In genomic region chr19:9954055-9954810, GRCm38 (mm10) we compare ENCODE assay signal across 8 mouse cellular contexts. TPM values are rescaled to one million over a fixed set of nuclear protein-coding genes. Genes with fewer than 3 reads are reported as not detected.
DNase-seq lines count a peak whose midpoint lies in the region; ATAC-seq and TF ChIP-seq lines count a peak whose summit lies in the region.

No protein-coding gene starts in this region.

- ATAC-seq in forebrain, embryonic 12.5 days (ENCODE audit: low FRiP score), result 0 out of 2 replicates have a peak, but pooled peaks have one; percentile 30
- peak; percentile 82 for ATAC-seq in heart, postnatal 0 days (ENCODE audit: insufficient read depth, low read depth)
- ATAC-seq in liver, embryonic 13.5 days (ENCODE audit: low read depth), result peak; percentile 61
- ATAC-seq in neural tube, embryonic 11.5 days (ENCODE audit: insufficient read depth, low FRiP score, low TSS enrichment), result no peak

- TF ChIP-seq CTCF in CH12.LX (conservative IDR thresholded peaks at IDR 0.05 in 1 of 2, IDR thresholded peaks at IDR 0.05 in 1 of 2; ENCODE audit: low read depth in 2 of 2, low read length in 2 of 2), result 0 out of 4 replicates have a peak, but pooled peaks of 1 of the 2 experiments have one; percentile 3
- no peak for TF ChIP-seq CTCF in heart, postnatal 0 days (IDR thresholded peaks at IDR 0.05; ENCODE audit: low read depth)

- H3K4me2 ChIP-seq in CH12.LX (ENCODE audit: insufficient read depth, low read depth, poor library complexity, severe bottlenecking), result peak overlapping the region; percentile 23; the same call in 1 of the 2 replicates
- no peak overlapping the region for H3K4me2 ChIP-seq in forebrain, embryonic 12.5 days
- H3K4me2 ChIP-seq in heart, postnatal 0 days (ENCODE audit: low read depth, low read length), result no peak overlapping the region
- H3K4me2 ChIP-seq in liver, embryonic 13.5 days, result peak overlapping the region; percentile 36
- H3K4me2 ChIP-seq in neural tube, embryonic 11.5 days (ENCODE audit: low read depth), result no peak overlapping the region

- no peaks in the 10 kb centered on the region for H3K27me3 ChIP-seq in CH12.LX (replicated peaks)
- no peaks in the 10 kb centered on the region for H3K27me3 ChIP-seq in forebrain, embryonic 12.5 days
- no peaks in the 10 kb centered on the region for H3K27me3 ChIP-seq in heart, postnatal 0 days (ENCODE audit: control insufficient read depth, insufficient read depth, low read length)
- H3K27me3 ChIP-seq in liver, embryonic 13.5 days, result no peaks in the 10 kb centered on the region
- no peaks in the 10 kb centered on the region for H3K27me3 ChIP-seq in neural tube, embryonic 11.5 days (ENCODE audit: control insufficient read depth, insufficient read depth, low read length)

- DNase-seq in CH12.LX (ENCODE audit: extremely low read depth), result no peak
- peak; percentile 92 for DNase-seq in brain, adult 2 months (ENCODE audit: low read depth, low spot score)
- DNase-seq in heart, postnatal 0 days (ENCODE audit: low spot score), result peak; percentile 77
- DNase-seq in kidney, postnatal 36 days, result peak; percentile 84 to 93
- peak; percentile 17 for DNase-seq in liver, embryonic 13.5 days
- DNase-seq in neural tube, embryonic 11.5 days (ENCODE audit: low spot score), result peak; percentile 30
- peak; percentile 79 to 90 for DNase-seq in urinary bladder, postnatal 36 days (ENCODE audit: low spot score in 2 of 2)

- in situ Hi-C loops in CH12.LX (cut with MboI; ENCODE audit: low pct_ligation_motif_present, low pct_unique_long_range_greater_than_20kb, low sequenced_read_pairs), result no loop called here

- H3K9me3 ChIP-seq in CH12.LX (replicated peaks; ENCODE audit: low read length), result peaks cover 17% of the 10 kb centered on the region
- H3K9me3 ChIP-seq in forebrain, embryonic 12.5 days, result no peaks in the 10 kb centered on the region
- peaks cover 7% of the 10 kb centered on the region for H3K9me3 ChIP-seq in heart, postnatal 0 days (replicated peaks; ENCODE audit: control insufficient read depth, low read length)
- H3K9me3 ChIP-seq in liver, embryonic 13.5 days (replicated peaks), result no peaks in the 10 kb centered on the region
- H3K9me3 ChIP-seq in neural tube, embryonic 11.5 days (ENCODE audit: control insufficient read depth, low read length), result no peaks in the 10 kb centered on the region

- H3K4me1 ChIP-seq in CH12.LX (ENCODE audit: control insufficient read depth in 1 of 2, insufficient read depth in 2 of 2), result peaks cover 8 to 54% of the 10 kb centered on the region in 2 experiments; a peak in 3 of 4 replicates
- H3K4me1 ChIP-seq in forebrain, embryonic 12.5 days, result peaks cover 10% of the 10 kb centered on the region
- H3K4me1 ChIP-seq in heart, postnatal 0 days (ENCODE audit: control insufficient read depth, insufficient read depth), result peaks cover 12% of the 10 kb centered on the region; the same call in 1 of the 2 replicates
- peaks cover 55% of the 10 kb centered on the region for H3K4me1 ChIP-seq in liver, embryonic 13.5 days (replicated peaks)
- H3K4me1 ChIP-seq in neural tube, embryonic 11.5 days (ENCODE audit: control insufficient read depth, insufficient read depth, low read length), result peaks cover 4% of the 10 kb centered on the region; the same call in 1 of the 2 replicates

- H3K9ac ChIP-seq in CH12.LX (ENCODE audit: insufficient read depth, low read depth), result peak overlapping the region; percentile 40
- H3K9ac ChIP-seq in forebrain, embryonic 12.5 days, result no peak overlapping the region
- no peak overlapping the region for H3K9ac ChIP-seq in heart, postnatal 0 days (replicated peaks; ENCODE audit: low read depth, low read length)
- peak overlapping the region; percentile 55 for H3K9ac ChIP-seq in liver, embryonic 13.5 days
- H3K9ac ChIP-seq in neural tube, embryonic 11.5 days (ENCODE audit: low read length), result no peak overlapping the region; the same call in 1 of the 2 replicates

- WGBS in forebrain, embryonic 12.5 days, result 52% methylated on average over 7 of the region's 7 CpGs
- 22% methylated on average over 7 of the region's 7 CpGs for WGBS in heart, postnatal 0 days
- 16% methylated on average over 7 of the region's 7 CpGs for WGBS in liver, embryonic 13.5 days (ENCODE audit: insufficient replicate concordance)
- 41% methylated on average over 7 of the region's 7 CpGs for WGBS in neural tube, embryonic 11.5 days

- 0 out of 2 replicates have a peak, but pooled peaks have one; percentile 18 for TF ChIP-seq POLR2A in CH12.LX (IDR thresholded peaks at IDR 0.05; ENCODE audit: low read depth, low read length)

- no peak for TF ChIP-seq EP300 in CH12.LX (IDR thresholded peaks at IDR 0.05; ENCODE audit: low read length)
- TF ChIP-seq EP300 in heart, postnatal 0 days (IDR thresholded peaks at IDR 0.05; ENCODE audit: low read depth), result no peak

- peak overlapping the region; percentile 40; the same call in 1 of the 2 replicates for H3K27ac ChIP-seq in CH12.LX (ENCODE audit: insufficient read depth, low read depth)
- peak overlapping the region; percentile 50; the same call in 1 of the 2 replicates for H3K27ac ChIP-seq in forebrain, embryonic 12.5 days
- peak overlapping the region; percentile 70 for H3K27ac ChIP-seq in heart, postnatal 0 days (ENCODE audit: low read depth)
- H3K27ac ChIP-seq in liver, embryonic 13.5 days, result peak overlapping the region; percentile 87
- H3K27ac ChIP-seq in neural tube, embryonic 11.5 days (ENCODE audit: low read depth, low read length), result no peak overlapping the region

- H3K36me3 ChIP-seq in CH12.LX (replicated peaks in 1 of 2; ENCODE audit: control insufficient read depth in 1 of 2, insufficient read depth in 1 of 2, low read length in 1 of 2), result no peaks in the 10 kb centered on the region
- H3K36me3 ChIP-seq in forebrain, embryonic 12.5 days (replicated peaks), result no peaks in the 10 kb centered on the region
- no peaks in the 10 kb centered on the region for H3K36me3 ChIP-seq in heart, postnatal 0 days (replicated peaks; ENCODE audit: control insufficient read depth, insufficient read depth, low read length)
- H3K36me3 ChIP-seq in liver, embryonic 13.5 days, result no peaks in the 10 kb centered on the region
- H3K36me3 ChIP-seq in neural tube, embryonic 11.5 days (ENCODE audit: control insufficient read depth, insufficient read depth, low read length), result no peaks in the 10 kb centered on the region

- dilution Hi-C loops in CH12.LX (cut with MboI; ENCODE audit: extremely low pct_ligation_motif_present, extremely low pct_unique_long_range_greater_than_20kb, low sequenced_read_pairs), result no loop called here

- H3K4me3 ChIP-seq in CH12.LX (replicated peaks in 1 of 3; ENCODE audit: low read depth in 2 of 3, low read length in 2 of 3, poor library complexity in 1 of 3), result peak overlapping the region in 1 of 3 experiments; percentile 38
- no peak overlapping the region for H3K4me3 ChIP-seq in forebrain, embryonic 12.5 days (replicated peaks)
- no peak overlapping the region for H3K4me3 ChIP-seq in heart, postnatal 0 days (ENCODE audit: low read depth, low read length)
- H3K4me3 ChIP-seq in liver, embryonic 13.5 days (replicated peaks), result no peak overlapping the region
- no peak overlapping the region for H3K4me3 ChIP-seq in neural tube, embryonic 11.5 days (ENCODE audit: low read depth, low read length)

- H3K79me2 ChIP-seq in CH12.LX (replicated peaks; ENCODE audit: control insufficient read depth, extremely low read depth, insufficient read depth, poor library complexity, severe bottlenecking), result no peaks in the 10 kb centered on the region

- no peak for TF ChIP-seq RAD21 in CH12.LX (IDR thresholded peaks at IDR 0.05; ENCODE audit: low read depth, low read length)

RNA-seq across cellular contexts. Expression of gene Fth1, which starts 26.2 kb away (rescaled TPM):
- total RNA-seq in CH12.LX (2012; rRNA removed) (284 and 317 TPM in 2 replicates), CH12.LX (2014; rRNA removed) (279 and 303 TPM in 2 replicates)
- polyA plus RNA-seq in CH12.LX (2012; ENCODE audit: insufficient read length, low read depth), result 2,849 and 3,031 TPM in 2 replicates
- 1,239 and 1,358 TPM in 2 replicates for polyA plus RNA-seq in forebrain, embryonic 12.5 days (2016; fragmentation: Nextera tagmentation; extraction: Ambion mirVana)
- 396 and 524 TPM in 2 replicates for total RNA-seq in heart, postnatal 0 days (2014; rRNA removed; ENCODE audit: low replicate concordance)
- polyA plus RNA-seq in heart, postnatal 0 days (2015; fragmentation: Nextera tagmentation; extraction: Ambion mirVana), result 3,148 and 3,286 TPM in 2 replicates
- 5,062 and 5,153 TPM in 2 replicates for polyA plus RNA-seq in liver, embryonic 13.5 days (2015; fragmentation: Nextera tagmentation; extraction: Ambion mirVana)
- polyA plus RNA-seq in neural tube, embryonic 11.5 days (2014; fragmentation: Nextera tagmentation; extraction: Ambion mirVana), result 1,187 and 1,207 TPM in 2 replicates

RNA-seq across cellular contexts. Expression of gene Best1, which starts 47.2 kb away (rescaled TPM):
- total RNA-seq in CH12.LX (2012; rRNA removed) (0.13 TPM in 1 of 2 replicates, not detected in the other), CH12.LX (2014; rRNA removed) (not detected in 2 replicates)
- polyA plus RNA-seq in CH12.LX (2012; ENCODE audit: insufficient read length, low read depth), result not detected in 2 replicates
- polyA plus RNA-seq in forebrain, embryonic 12.5 days (2016; fragmentation: Nextera tagmentation; extraction: Ambion mirVana), result 1.1 and 1.4 TPM in 2 replicates
- total RNA-seq in heart, postnatal 0 days (2014; rRNA removed; ENCODE audit: low replicate concordance), result not detected in 2 replicates
- polyA plus RNA-seq in heart, postnatal 0 days (2015; fragmentation: Nextera tagmentation; extraction: Ambion mirVana), result 0.26 and 0.33 TPM in 2 replicates
- polyA plus RNA-seq in liver, embryonic 13.5 days (2015; fragmentation: Nextera tagmentation; extraction: Ambion mirVana), result 0.17 and 0.20 TPM in 2 replicates
- 1.0 and 1.5 TPM in 2 replicates for polyA plus RNA-seq in neural tube, embryonic 11.5 days (2014; fragmentation: Nextera tagmentation; extraction: Ambion mirVana)

RNA-seq across cellular contexts. Expression of gene Rab3il1, which starts 47.2 kb away (rescaled TPM):
- total RNA-seq in CH12.LX (2012; rRNA removed) (0.04 TPM in 1 of 2 replicates, not detected in the other), CH12.LX (2014; rRNA removed) (not detected in 2 replicates)
- polyA plus RNA-seq in CH12.LX (2012; ENCODE audit: insufficient read length, low read depth), result not detected in 2 replicates
- 19.0 and 22.7 TPM in 2 replicates for polyA plus RNA-seq in forebrain, embryonic 12.5 days (2016; fragmentation: Nextera tagmentation; extraction: Ambion mirVana)
- 16.3 and 27.4 TPM in 2 replicates for total RNA-seq in heart, postnatal 0 days (2014; rRNA removed; ENCODE audit: low replicate concordance)
- 17.9 and 20.7 TPM in 2 replicates for polyA plus RNA-seq in heart, postnatal 0 days (2015; fragmentation: Nextera tagmentation; extraction: Ambion mirVana)
- polyA plus RNA-seq in liver, embryonic 13.5 days (2015; fragmentation: Nextera tagmentation; extraction: Ambion mirVana), result 196 and 207 TPM in 2 replicates
- 42.6 and 43.0 TPM in 2 replicates for polyA plus RNA-seq in neural tube, embryonic 11.5 days (2014; fragmentation: Nextera tagmentation; extraction: Ambion mirVana)

RNA-seq across cellular contexts. Expression of gene Incenp, which starts 54.9 kb away (rescaled TPM):
- total RNA-seq in CH12.LX (2012; rRNA removed), result 73.4 and 84.3 TPM in 2 replicates
- 58.5 and 63.7 TPM in 2 replicates for total RNA-seq in CH12.LX (2014; rRNA removed)
- polyA plus RNA-seq in CH12.LX (2012; ENCODE audit: insufficient read length, low read depth), result 201 and 238 TPM in 2 replicates
- polyA plus RNA-seq in forebrain, embryonic 12.5 days (2016; fragmentation: Nextera tagmentation; extraction: Ambion mirVana), result 147 and 149 TPM in 2 replicates
- 14.6 and 27.3 TPM in 2 replicates for total RNA-seq in heart, postnatal 0 days (2014; rRNA removed; ENCODE audit: low replicate concordance)
- polyA plus RNA-seq in heart, postnatal 0 days (2015; fragmentation: Nextera tagmentation; extraction: Ambion mirVana), result 16.1 and 17.3 TPM in 2 replicates
- 100 and 108 TPM in 2 replicates for polyA plus RNA-seq in liver, embryonic 13.5 days (2015; fragmentation: Nextera tagmentation; extraction: Ambion mirVana)
- polyA plus RNA-seq in neural tube, embryonic 11.5 days (2014; fragmentation: Nextera tagmentation; extraction: Ambion mirVana), result 91.8 and 103 TPM in 2 replicates

Comparison
In these comparisons a context has a peak if more than half of its experiments do, and no peak if none do; other contexts are left out.
1. H3K4me2 ChIP-seq: peak in CH12.LX (single experiment) and liver, embryonic 13.5 days (single experiment); none in forebrain, embryonic 12.5 days (single experiment), heart, postnatal 0 days (single experiment) and neural tube, embryonic 11.5 days (single experiment).
2. H3K9ac ChIP-seq: peak in CH12.LX (single experiment) and liver, embryonic 13.5 days (single experiment); none in forebrain, embryonic 12.5 days (single experiment), heart, postnatal 0 days (single experiment) and neural tube, embryonic 11.5 days (single experiment).
3. RNA of gene Rab3il1, which starts 47.2 kb away (polyA plus RNA-seq): 196 to 207 TPM in liver, embryonic 13.5 days, 42.6 to 43.0 TPM in neural tube, embryonic 11.5 days, 19.0 to 22.7 TPM in forebrain, embryonic 12.5 days and 17.9 to 20.7 TPM in heart, postnatal 0 days; not detected in CH12.LX; every median in the first group is over 10 times any median in the second.